Mouse (Mus musculus) liver, postnatal 0 days (tissue): ENCODE results near the gene Pappa. TPM values are rescaled to one million over a fixed set of nuclear protein-coding genes. Genes with fewer than 3 reads are reported as not detected.

ENCODE experiments used
- ATAC-seq: fragments of 200-750 bp; cut with Nextera tagmentation; 2 replicates; pipeline ENCODE4 v1.8.0; 2017; ENCODE audit warnings: mild to moderate bottlenecking, moderate library complexity
- DNase-seq: peaks from one replicate; pipeline ENCODE4 v3.0.0-alpha.2; 2016
- H3K27ac ChIP-seq: fragments of 300-500 bp; sonication (generic); 2 replicates; pipeline ENCODE4 v1.5.1; 2014; ENCODE audit warnings: antibody characterized with exemption, moderate library complexity, mild to moderate bottlenecking, low read depth
- H3K27me3 ChIP-seq: fragments of 300-500 bp; sonication (generic); 2 replicates; pipeline ENCODE4 v1.6.1; 2014; ENCODE audit warnings: low read length, control low read depth, mixed read lengths; ENCODE audit not compliant: insufficient read depth
- H3K36me3 ChIP-seq: fragments of 300-500 bp; sonication (generic); replicated peaks from 2 replicates; pipeline ENCODE4 v1.6.1; 2014; ENCODE audit warnings: mild to moderate bottlenecking, control low read depth, low read length, moderate library complexity, mixed read lengths; ENCODE audit not compliant: insufficient read depth
- H3K4me1 ChIP-seq: fragments of 300-500 bp; sonication (generic); 2 replicates; pipeline ENCODE4 v1.6.1; 2014; ENCODE audit warnings: antibody characterized with exemption, mild to moderate bottlenecking, control low read depth; ENCODE audit not compliant: insufficient read depth
- H3K4me2 ChIP-seq: fragments of 300-500 bp; sonication (generic); 2 replicates; pipeline ENCODE4 v1.6.1; 2014; ENCODE audit warnings: low read depth, mild to moderate bottlenecking, low read length, moderate library complexity, mixed read lengths
- H3K4me3 ChIP-seq: fragments of 300-500 bp; sonication (generic); 2 replicates; pipeline ENCODE4 v1.5.1; 2014; ENCODE audit warnings: low read depth, low read length
- H3K9ac ChIP-seq: fragments of 300-500 bp; sonication (generic); replicated peaks from 2 replicates; pipeline ENCODE4 v1.6.1; 2014; ENCODE audit warnings: mild to moderate bottlenecking, moderate library complexity
- H3K9me3 ChIP-seq: fragments of 300-500 bp; sonication (generic); 2 replicates; pipeline ENCODE4 v1.6.1; 2016; ENCODE audit warnings: mild to moderate bottlenecking, control low read depth, low read length, mixed read lengths
- CTCF ChIP-seq: sonication (generic); IDR thresholded peaks from 2 replicates; pipeline ENCODE4 v1.5.1; 2016; ENCODE audit warnings: antibody characterized with exemption, low read depth
- EP300 ChIP-seq: IDR thresholded peaks from 2 replicates; pipeline ENCODE4 v1.6.1; 2016; ENCODE audit warnings: antibody characterized with exemption, low read depth, mild to moderate bottlenecking
- WGBS: fragments of 180-500 bp; shearing (Covaris S2); extraction: QIAGEN DNeasy Blood & Tissue Kit; methylation state at CpG from one replicate; pipeline ENCODE4 v1.1.7; 2014; ENCODE audit not compliant: insufficient replicate concordance; 5-methylcytosine and 5-hydroxymethylcytosine counted together
- polyA plus RNA-seq: library from polyadenylated mRNA; unstranded; fragments of >200 nt; fragmentation: Nextera tagmentation; extraction: Ambion mirVana; gene quantifications from 2 replicates; pipeline ENCODE4 v1.2.1, GENCODE M21; 2015

The Pappa gene
- polyA plus RNA-seq, 1 experiment from 2014 or later: 0.01 TPM

GRCm38 (mm10) chr4:65159481-65159880 lies 35.5 kb downstream of the Pappa start:
- Histone ChIP-seq H3K27me3 (no peaks in the 10 kb centered on the region), H3K4me3 (no peak overlapping the region), H3K9me3 (no peaks in the 10 kb centered on the region), H3K9ac (no peak overlapping the region), H3K4me1 (no peaks in the 10 kb centered on the region), H3K36me3 (no peaks in the 10 kb centered on the region), H3K4me2 (no peak overlapping the region), H3K27ac (no peak overlapping the region)
- TF ChIP-seq CTCF: no peak
- TF ChIP-seq EP300: no peak
- ATAC-seq (no peak), DNase-seq (no peak)
- WGBS: 65% methylated on average over 5 of the region's 5 CpGs

GRCm38 (mm10) chr4:65163698-65164097 lies 39.7 kb downstream of the Pappa start:
- no peak for ATAC-seq
- Histone ChIP-seq H3K36me3 (no peaks in the 10 kb centered on the region), H3K27ac (no peak overlapping the region), H3K27me3 (no peaks in the 10 kb centered on the region), H3K9me3 (no peaks in the 10 kb centered on the region), H3K4me3 (no peak overlapping the region), H3K9ac (no peak overlapping the region), H3K4me2 (no peak overlapping the region), H3K4me1 (no peaks in the 10 kb centered on the region)
- TF ChIP-seq CTCF (no peak), EP300 (no peak)
- DNase-seq: no peak
- 68% methylated on average over 3 of the region's 3 CpGs for WGBS

- H3K36me3 ChIP-seq: no peaks in the 10 kb centered on the region
- ATAC-seq (no peak), DNase-seq (no peak)
- TF ChIP-seq CTCF (no peak), EP300 (no peak)
- H3K27ac ChIP-seq: no peak overlapping the region
- no peaks in the 10 kb centered on the region for H3K9me3 ChIP-seq
- no peaks in the 10 kb centered on the region for H3K27me3 ChIP-seq
- no peak overlapping the region for H3K9ac ChIP-seq
- 84% methylated on average over 3 of the region's 3 CpGs for WGBS
- no peak overlapping the region for H3K4me3 ChIP-seq
- no peak overlapping the region for H3K4me2 ChIP-seq
- no peaks in the 10 kb centered on the region for H3K4me1 ChIP-seq
These were observed 42.4 kb downstream of the Pappa start for GRCm38 (mm10) chr4:65166288-65166835.

- TF ChIP-seq EP300: no peak
- TF ChIP-seq CTCF: no peak
- no peaks in the 10 kb centered on the region for H3K4me1 ChIP-seq
- DNase-seq: no peak
These were observed 50.5 kb downstream of the Pappa start for GRCm38 (mm10) chr4:65174505-65174904.

GRCm38 (mm10) chr4:65178146-65178545 lies 54.2 kb downstream of the Pappa start:
- Histone ChIP-seq H3K4me2 (no peak overlapping the region), H3K27ac (no peak overlapping the region), H3K4me3 (no peak overlapping the region), H3K9ac (no peak overlapping the region), H3K9me3 (no peaks in the 10 kb centered on the region), H3K27me3 (no peaks in the 10 kb centered on the region), H3K4me1 (no peaks in the 10 kb centered on the region), H3K36me3 (no peaks in the 10 kb centered on the region)
- ATAC-seq: no peak
- TF ChIP-seq EP300: no peak
- TF ChIP-seq CTCF: no peak
- WGBS: 31% methylated on average over 1 of the region's 1 CpGs
- DNase-seq: no peak

More at GRCm38 (mm10) chr4:65174505-65174904, 50.5 kb downstream of the Pappa start:
- Histone ChIP-seq H3K4me3 (no peak overlapping the region), H3K4me2 (no peak overlapping the region), H3K27ac (no peak overlapping the region), H3K9me3 (no peaks in the 10 kb centered on the region), H3K27me3 (no peaks in the 10 kb centered on the region), H3K36me3 (no peaks in the 10 kb centered on the region), H3K9ac (no peak overlapping the region)
- 75% methylated on average over 3 of the region's 3 CpGs for WGBS
- no peak for ATAC-seq

- Histone ChIP-seq H3K9ac (no peak overlapping the region), H3K9me3 (no peaks in the 10 kb centered on the region), H3K27me3 (no peaks in the 10 kb centered on the region), H3K27ac (no peak overlapping the region), H3K4me1 (no peaks in the 10 kb centered on the region), H3K4me2 (no peak overlapping the region), H3K36me3 (no peaks in the 10 kb centered on the region), H3K4me3 (no peak overlapping the region)
- TF ChIP-seq EP300 (no peak), CTCF (no peak)
- WGBS: 62% methylated on average over 2 of the region's 2 CpGs
- no peak for DNase-seq
- ATAC-seq: no peak
These were observed 63.3 kb downstream of the Pappa start for GRCm38 (mm10) chr4:65187236-65187635.

- Histone ChIP-seq H3K4me1 (no peaks in the 10 kb centered on the region), H3K27ac (no peak overlapping the region), H3K27me3 (no peaks in the 10 kb centered on the region), H3K9ac (no peak overlapping the region), H3K4me2 (no peak overlapping the region), H3K36me3 (no peaks in the 10 kb centered on the region), H3K9me3 (no peaks in the 10 kb centered on the region), H3K4me3 (no peak overlapping the region)
- ATAC-seq (no peak), DNase-seq (no peak)
- TF ChIP-seq CTCF (no peak), EP300 (no peak)
- WGBS: 74% methylated on average over 1 of the region's 1 CpGs
These were observed 63.7 kb downstream of the Pappa start for GRCm38 (mm10) chr4:65187716-65188115.
